Mouse (Mus musculus): ENCODE results near the gene Aass. TPM values are rescaled to one million over a fixed set of nuclear protein-coding genes. Genes with fewer than 3 reads are reported as not detected.
"Not testable (repeated sequence)": the region's sequence is repeated elsewhere in the genome, so short reads cannot be mapped to it uniquely, and the experiment has no call there.

Aass gene
- polyA plus RNA-seq, 1 experiment = 114 TPM

GRCm38 (mm10) chr6:23107069-23107468 lies 25.7 kb downstream of the Aass start:
- Histone ChIP-seq H3K4me3 (ENCODE audit: insufficient read depth, low read depth, low read length) (no peak overlapping the region), H3K36me3 (ENCODE audit: control insufficient read depth, insufficient read depth, low read length) (peaks cover 1% of the 10 kb centered on the region; the same call in 1 of the 2 replicates), H3K4me1 (ENCODE audit: control insufficient read depth, insufficient read depth, low read length) (no peaks in the 10 kb centered on the region), H3K27me3 (replicated peaks; ENCODE audit: control insufficient read depth, insufficient read depth, low read length) (no peaks in the 10 kb centered on the region), H3K27ac (ENCODE audit: insufficient read depth, low read depth, low read length) (no peak overlapping the region)
- WGBS = 82% methylated on average over 4 of the region's 4 CpGs
- TF ChIP-seq POLR2A (IDR thresholded peaks at IDR 0.05; ENCODE audit: low read depth, low read length) = no peak
- no peak for DNase-seq

GRCm38 (mm10) chr6:23106373-23106772 lies 26.4 kb downstream of the Aass start:
- peaks cover 1% of the 10 kb centered on the region; the same call in 1 of the 2 replicates for H3K36me3 ChIP-seq (ENCODE audit: control insufficient read depth, insufficient read depth, low read length)
- DNase-seq = no peak
- H3K27ac ChIP-seq (ENCODE audit: insufficient read depth, low read depth, low read length) = no peak overlapping the region
- TF ChIP-seq CTCF (conservative IDR thresholded peaks at IDR 0.05; ENCODE audit: insufficient read depth, insufficient read length, low read depth, low read length) (no peak), POLR2A (IDR thresholded peaks at IDR 0.05; ENCODE audit: low read depth, low read length) (no peak)
- H3K4me3 ChIP-seq (ENCODE audit: insufficient read depth, low read depth, low read length) = no peak overlapping the region
- WGBS = 59% methylated on average over 4 of the region's 4 CpGs
- H3K4me1 ChIP-seq (ENCODE audit: control insufficient read depth, insufficient read depth, low read length) = no peaks in the 10 kb centered on the region
- H3K27me3 ChIP-seq (replicated peaks; ENCODE audit: control insufficient read depth, insufficient read depth, low read length) = no peaks in the 10 kb centered on the region

- peak; percentile 55 for DNase-seq
- not testable (repeated sequence) for H3K36me3 ChIP-seq (ENCODE audit: control insufficient read depth, insufficient read depth, low read length)
- WGBS = 74% methylated on average over 11 of the region's 11 CpGs
Observed at GRCm38 (mm10) chr6:23090346-23091055, 42.3 kb downstream of the Aass start.

GRCm38 (mm10) chr6:23089292-23089691 lies 43.5 kb downstream of the Aass start:
- not testable (repeated sequence) for H3K27ac ChIP-seq (ENCODE audit: insufficient read depth, low read depth, low read length); H3K36me3 ChIP-seq (ENCODE audit: control insufficient read depth, insufficient read depth, low read length); H3K27me3 ChIP-seq (replicated peaks; ENCODE audit: control insufficient read depth, insufficient read depth, low read length); H3K4me3 ChIP-seq (ENCODE audit: insufficient read depth, low read depth, low read length); H3K4me1 ChIP-seq (ENCODE audit: control insufficient read depth, insufficient read depth, low read length); DNase-seq
- WGBS = 79% methylated on average over 4 of the region's 4 CpGs

More at GRCm38 (mm10) chr6:23090346-23091055, 42.3 kb downstream of the Aass start:
- peak overlapping the region; percentile 10; the same call in 1 of the 2 replicates for H3K27ac ChIP-seq (ENCODE audit: insufficient read depth, low read depth, low read length)
- H3K4me3 ChIP-seq (ENCODE audit: insufficient read depth, low read depth, low read length); H3K27me3 ChIP-seq (replicated peaks; ENCODE audit: control insufficient read depth, insufficient read depth, low read length); H3K4me1 ChIP-seq (ENCODE audit: control insufficient read depth, insufficient read depth, low read length): not testable (repeated sequence)

- 86% methylated on average over 5 of the region's 5 CpGs for whole genome bisulfite sequencing
- no peak for TF ChIP-seq POLR2A (IDR thresholded peaks at IDR 0.05; ENCODE audit: low read depth, low read length)
Observed at GRCm38 (mm10) chr6:23084587-23085421, 48.0 kb downstream of the Aass start.

GRCm38 (mm10) chr6:23079991-23080680 lies 52.6 kb downstream of the Aass start:
- H3K27me3 ChIP-seq (replicated peaks; ENCODE audit: control insufficient read depth, insufficient read depth, low read length) = no peaks in the 10 kb centered on the region
- H3K4me3 ChIP-seq (ENCODE audit: insufficient read depth, low read depth, low read length) = no peak overlapping the region
- TF ChIP-seq CTCF (conservative IDR thresholded peaks at IDR 0.05; ENCODE audit: insufficient read depth, insufficient read length, low read depth, low read length) = no peak
- TF ChIP-seq POLR2A (IDR thresholded peaks at IDR 0.05; ENCODE audit: low read depth, low read length) = no peak
- 69% methylated on average over 3 of the region's 3 CpGs for WGBS
- peaks cover 2% of the 10 kb centered on the region; the same call in 1 of the 2 replicates for H3K4me1 ChIP-seq (ENCODE audit: control insufficient read depth, insufficient read depth, low read length)
- H3K36me3 ChIP-seq (ENCODE audit: control insufficient read depth, insufficient read depth, low read length) = peaks cover 1% of the 10 kb centered on the region; the same call in 1 of the 2 replicates
- peak; percentile 66 for DNase-seq
- peak overlapping the region; percentile 52; the same call in 1 of the 2 replicates for H3K27ac ChIP-seq (ENCODE audit: insufficient read depth, low read depth, low read length)

More at GRCm38 (mm10) chr6:23084587-23085421, 48.0 kb downstream of the Aass start:
- no peaks in the 10 kb centered on the region; the same call in 1 of the 2 replicates for H3K36me3 ChIP-seq (ENCODE audit: control insufficient read depth, insufficient read depth, low read length)
- peaks cover under 1% of the 10 kb centered on the region; the same call in 1 of the 2 replicates for H3K4me1 ChIP-seq (ENCODE audit: control insufficient read depth, insufficient read depth, low read length)
- no peak overlapping the region for H3K4me3 ChIP-seq (ENCODE audit: insufficient read depth, low read depth, low read length)
- no peak overlapping the region for H3K27ac ChIP-seq (ENCODE audit: insufficient read depth, low read depth, low read length)
- DNase-seq = no peak
- H3K27me3 ChIP-seq (replicated peaks; ENCODE audit: control insufficient read depth, insufficient read depth, low read length) = no peaks in the 10 kb centered on the region

- no peak for DNase-seq
- Histone ChIP-seq H3K27ac (ENCODE audit: insufficient read depth, low read depth, low read length) (no peak overlapping the region), H3K4me1 (ENCODE audit: control insufficient read depth, insufficient read depth, low read length) (peaks cover 2% of the 10 kb centered on the region; the same call in 1 of the 2 replicates), H3K4me3 (ENCODE audit: insufficient read depth, low read depth, low read length) (no peak overlapping the region), H3K36me3 (ENCODE audit: control insufficient read depth, insufficient read depth, low read length) (peaks cover 1% of the 10 kb centered on the region), H3K27me3 (replicated peaks; ENCODE audit: control insufficient read depth, insufficient read depth, low read length) (no peaks in the 10 kb centered on the region)
- no peak for TF ChIP-seq POLR2A (IDR thresholded peaks at IDR 0.05; ENCODE audit: low read depth, low read length)
- TF ChIP-seq CTCF (conservative IDR thresholded peaks at IDR 0.05; ENCODE audit: insufficient read depth, insufficient read length, low read depth, low read length) = no peak
- 47% methylated on average over 2 of the region's 2 CpGs for WGBS
Observed at GRCm38 (mm10) chr6:23078273-23078672, 54.5 kb downstream of the Aass start.
